Mouse (Mus musculus) naive thymus-derived CD4-positive, alpha-beta T cell, adult 2 months (primary cell): ENCODE measurements around the gene Cav3.

ENCODE experiments used
- DNase-seq: peaks from one replicate; pipeline ENCODE4 v3.0.0-alpha.2; 2011; ENCODE audit warnings: low read depth

Cav3 gene

GRCm38 (mm10) chr6:112495219-112495618, 35.9 kb downstream of the Cav3 start:
- DNase-seq, result no peak

GRCm38 (mm10) chr6:112496291-112497060, 37.2 kb downstream of the Cav3 start:
- no peak for DNase-seq

GRCm38 (mm10) chr6:112497456-112497855, 38.2 kb downstream of the Cav3 start:
- no peak for DNase-seq

GRCm38 (mm10) chr6:112498716-112499115, 39.4 kb downstream of the Cav3 start:
- no peak for DNase-seq

- DNase-seq, result no peak
Measured at GRCm38 (mm10) chr6:112499456-112499855, 40.2 kb downstream of the Cav3 start.

- DNase-seq, result no peak
Measured at GRCm38 (mm10) chr6:112501156-112501555, 41.9 kb downstream of the Cav3 start.

- DNase-seq, result no peak
Measured at GRCm38 (mm10) chr6:112507617-112508016, 48.3 kb downstream of the Cav3 start.

- no peak for DNase-seq
Measured at GRCm38 (mm10) chr6:112509590-112510131, 50.4 kb downstream of the Cav3 start.

GRCm38 (mm10) chr6:112510346-112510745, 51.0 kb downstream of the Cav3 start:
- DNase-seq, result no peak

- DNase-seq, result no peak
Measured at GRCm38 (mm10) chr6:112514591-112514990, 55.3 kb downstream of the Cav3 start.

GRCm38 (mm10) chr6:112516496-112516895, 57.2 kb downstream of the Cav3 start:
- DNase-seq, result no peak

- DNase-seq, result no peak
Measured at GRCm38 (mm10) chr6:112517572-112517971, 58.3 kb downstream of the Cav3 start.

GRCm38 (mm10) chr6:112517991-112518390, 58.7 kb downstream of the Cav3 start:
- no peak for DNase-seq
